Mouse (Mus musculus) gastrocnemius, postnatal 10 days (tissue): ENCODE measurements at regions not wholly inside any gene's neighbourhood (a gene's known extent, or its start where the extent isn't known, plus 50 kb on each side); places are given as distances from the start of the nearest gene placed in this dataset.

ENCODE experiments used
- DNase-seq: peaks from one replicate; pipeline ENCODE4 v3.0.0; 2021; ENCODE audit warnings: mixed read lengths

DNA sequence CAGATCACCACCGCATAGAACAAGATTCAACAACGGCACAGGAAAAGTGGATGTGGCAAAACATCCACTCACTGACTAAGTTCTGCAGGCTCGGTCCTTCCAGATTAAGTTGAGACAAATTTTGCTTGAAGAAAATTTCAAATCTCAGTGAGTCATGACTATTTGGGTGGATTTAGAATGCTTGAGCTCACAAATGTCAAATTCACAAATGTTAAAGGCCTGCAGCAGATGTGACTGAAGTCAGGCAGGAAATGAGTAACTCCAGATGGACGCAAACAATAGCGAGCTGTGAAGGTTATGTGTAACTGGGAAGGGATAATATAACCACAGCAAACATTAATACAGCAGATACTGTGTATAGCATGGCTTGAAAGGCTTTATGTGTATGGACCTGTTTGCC is 198.5 kb upstream of the Zbtb20 start:
- no peak for DNase-seq

DNA sequence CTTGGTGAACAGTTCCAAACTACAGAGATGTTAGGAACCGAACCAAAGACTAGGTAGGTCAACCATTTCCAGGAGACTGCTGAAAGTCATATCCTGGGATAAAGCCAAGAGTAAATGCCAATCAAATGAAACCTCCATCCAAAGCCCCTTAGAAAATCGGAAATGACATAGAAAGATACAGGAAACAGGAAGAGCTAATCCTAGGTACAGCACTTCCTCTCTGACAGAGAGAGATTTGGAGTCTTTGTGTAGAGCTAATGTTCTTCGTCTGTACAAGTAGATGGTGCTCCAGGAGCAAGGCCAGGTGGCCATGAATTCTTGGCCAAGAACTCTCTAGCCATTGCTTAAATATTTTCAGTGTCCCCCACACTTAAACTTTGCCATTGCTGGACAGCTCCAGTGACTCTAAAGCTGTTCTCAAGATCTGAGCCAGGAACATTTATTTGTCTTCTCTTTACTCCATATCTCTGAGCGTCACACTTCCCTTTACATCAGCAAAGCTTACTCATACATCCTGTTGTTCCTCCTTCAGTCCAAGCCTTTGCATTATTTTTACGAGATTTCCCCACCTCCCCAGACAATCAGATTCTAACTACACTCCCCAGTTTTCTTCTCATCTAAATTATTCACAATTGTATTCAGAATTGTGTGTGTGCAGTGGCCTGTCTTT is 199.1 kb upstream of the Zbtb20 start:
- DNase-seq = no peak

DNA sequence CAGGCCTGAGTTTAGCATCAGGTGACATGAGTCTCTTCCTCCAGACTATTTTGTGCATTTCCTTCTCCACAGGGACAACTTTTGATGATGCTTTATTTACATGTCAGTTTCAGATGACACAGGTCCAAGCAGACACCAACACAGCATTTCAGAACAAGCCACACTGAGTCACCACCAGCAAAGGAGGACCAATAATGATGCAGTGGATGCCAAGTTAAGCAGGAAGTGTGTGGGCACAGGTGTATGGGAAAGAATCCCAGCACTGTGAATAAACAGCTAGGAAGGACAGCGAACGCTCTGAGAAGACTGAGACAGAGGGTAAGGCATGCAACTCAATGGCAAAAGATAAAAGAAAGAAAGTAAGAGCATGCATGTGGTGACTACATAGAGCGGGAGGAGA is 200.7 kb upstream of the Zbtb20 start:
- DNase-seq = no peak

DNA sequence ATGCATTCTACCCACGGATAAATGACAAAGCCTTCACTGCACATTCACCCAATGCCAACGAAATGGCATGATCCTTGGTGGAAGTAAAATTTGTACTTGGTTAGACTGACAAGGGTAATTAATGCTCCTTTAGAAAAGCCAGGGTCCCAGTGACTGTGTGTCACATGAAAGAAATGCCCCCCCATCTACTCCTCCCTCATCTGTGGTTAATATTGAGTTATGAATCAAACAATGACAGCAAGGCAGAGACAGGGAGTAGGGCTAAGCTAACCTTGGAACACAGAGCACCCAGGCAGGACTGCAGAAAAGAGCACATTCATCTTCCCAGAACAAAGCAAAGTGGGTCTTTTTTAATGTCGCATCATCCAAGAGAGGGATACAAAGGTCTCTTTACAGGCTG is 209.1 kb upstream of the Zbtb20 start:
- no peak for DNase-seq

DNA sequence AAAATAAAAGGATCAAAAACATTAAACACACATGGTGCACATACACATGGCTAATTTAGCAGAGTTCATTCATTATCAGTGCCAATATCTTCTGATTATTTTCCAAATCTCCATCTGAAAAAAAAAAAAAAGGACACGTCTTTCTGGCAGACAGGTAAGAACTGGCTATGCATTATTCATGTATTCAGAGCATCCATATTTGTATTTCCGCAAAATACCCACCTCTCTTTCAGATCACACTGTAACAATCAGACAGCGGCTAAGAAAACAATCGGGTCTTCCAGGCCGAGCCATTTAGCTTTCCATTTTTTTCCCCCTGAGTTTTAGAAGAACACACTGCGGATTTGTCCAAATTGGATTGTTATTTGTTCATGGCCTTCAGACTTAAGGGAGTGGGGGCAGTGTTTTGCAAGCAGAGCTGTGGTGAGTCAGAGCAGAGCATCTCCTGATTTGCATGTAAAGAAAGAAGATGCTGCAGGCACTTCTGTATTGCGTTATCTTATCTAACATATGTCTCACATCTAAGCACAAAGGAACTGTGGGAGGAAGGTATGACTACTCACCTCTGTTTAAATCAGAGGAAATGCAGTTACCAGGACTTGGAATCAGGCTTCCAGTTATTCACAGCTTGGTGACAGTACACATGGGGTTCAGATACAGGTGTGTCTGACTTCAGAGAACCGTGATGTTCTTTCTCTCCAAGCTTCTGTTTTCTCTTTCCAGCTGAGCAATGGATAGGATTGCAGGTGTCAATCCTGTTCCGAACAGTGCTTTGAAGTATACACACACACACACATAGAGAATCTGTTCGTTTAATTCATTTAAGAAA is 223.6 kb upstream of the Zbtb20 start:
- no peak for DNase-seq

DNA sequence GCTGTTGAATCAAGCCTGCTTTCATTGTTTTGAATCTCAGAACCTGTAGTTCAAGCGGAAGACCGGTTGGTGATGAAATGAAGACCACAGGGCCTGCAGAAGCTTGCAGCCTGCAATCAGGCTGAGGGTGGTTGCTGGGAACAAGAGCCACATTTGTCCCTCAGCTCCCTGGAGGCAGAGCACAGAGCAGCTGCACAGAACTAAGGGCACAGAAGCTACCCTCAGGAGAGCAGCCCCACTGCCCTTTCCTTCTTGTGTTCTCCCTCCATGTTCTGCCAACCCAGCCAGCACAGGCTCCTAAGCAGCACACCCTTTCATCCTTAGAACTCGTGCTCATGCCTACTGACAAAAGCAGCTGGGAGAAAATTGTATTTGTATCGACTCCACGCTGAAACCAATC is 225.9 kb upstream of the Zbtb20 start:
- DNase-seq = no peak

DNA sequence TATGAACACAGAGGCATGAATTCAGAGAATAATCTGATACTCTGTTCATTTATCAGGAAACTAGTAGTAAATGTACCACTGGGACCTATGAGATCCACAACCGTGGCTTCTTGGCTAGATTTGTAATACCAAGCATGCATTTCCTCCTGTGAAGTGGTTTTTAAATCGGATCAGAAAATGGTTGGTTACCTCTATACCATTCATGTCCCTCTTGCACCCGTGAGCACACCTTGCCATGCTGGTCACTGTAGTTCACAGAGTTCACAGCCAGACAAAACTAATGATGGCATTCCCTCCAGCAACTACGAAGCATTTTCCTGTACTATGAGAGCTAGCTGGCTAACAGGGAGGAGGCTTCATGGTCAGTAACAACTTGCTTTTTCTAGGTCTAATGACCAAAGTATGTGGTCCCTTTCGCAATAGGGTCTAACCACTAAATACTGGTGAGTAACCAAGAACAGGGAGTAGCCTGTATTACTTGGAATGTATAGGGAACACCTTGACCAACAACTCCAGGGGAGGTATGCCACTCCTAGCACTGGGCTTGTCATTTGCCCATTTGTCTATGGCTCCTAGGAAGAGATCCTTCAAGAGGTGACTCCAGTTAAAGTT is 227.0 kb upstream of the Zbtb20 start:
- DNase-seq = no peak

DNA sequence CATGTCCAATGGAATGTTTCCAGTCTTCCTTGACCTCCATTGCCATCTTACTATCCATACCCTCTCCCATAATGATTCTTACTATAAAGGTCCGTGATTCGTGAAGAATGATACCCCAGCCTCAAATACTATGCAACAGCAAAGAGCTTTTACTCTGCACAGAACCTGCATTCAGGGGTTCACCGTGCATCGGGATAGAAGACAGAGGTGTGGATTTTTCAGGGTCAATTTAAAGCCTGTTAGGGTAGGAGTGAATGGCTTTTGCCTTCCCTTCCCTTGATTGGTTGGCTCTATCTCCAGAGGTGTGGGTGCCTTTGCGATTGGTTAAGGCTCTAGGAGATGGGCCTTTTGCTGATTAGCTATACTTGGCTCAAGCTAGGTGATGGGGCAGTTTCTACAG is 227.9 kb upstream of the Zbtb20 start:
- no peak for DNase-seq

DNA sequence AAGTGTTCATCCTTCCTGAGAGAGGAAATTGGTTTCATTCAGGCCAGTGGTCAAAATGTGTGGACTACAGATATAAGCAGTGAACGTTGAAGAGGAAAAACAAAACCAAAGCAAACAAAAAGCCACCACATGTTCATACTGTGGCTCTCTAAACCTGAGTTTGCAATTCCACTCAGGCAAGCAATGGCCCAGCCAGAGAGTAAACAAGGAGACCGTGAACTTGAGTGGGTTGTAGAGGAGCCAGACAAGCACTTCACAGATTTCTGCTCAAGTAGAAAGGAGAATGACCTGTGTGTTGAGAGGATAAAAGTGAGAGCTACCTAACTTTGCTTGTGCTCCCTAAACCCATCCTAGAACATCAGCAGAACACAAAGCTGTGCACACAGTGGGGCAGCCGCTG is 239.9 kb upstream of the Zbtb20 start:
- no peak for DNase-seq

DNA sequence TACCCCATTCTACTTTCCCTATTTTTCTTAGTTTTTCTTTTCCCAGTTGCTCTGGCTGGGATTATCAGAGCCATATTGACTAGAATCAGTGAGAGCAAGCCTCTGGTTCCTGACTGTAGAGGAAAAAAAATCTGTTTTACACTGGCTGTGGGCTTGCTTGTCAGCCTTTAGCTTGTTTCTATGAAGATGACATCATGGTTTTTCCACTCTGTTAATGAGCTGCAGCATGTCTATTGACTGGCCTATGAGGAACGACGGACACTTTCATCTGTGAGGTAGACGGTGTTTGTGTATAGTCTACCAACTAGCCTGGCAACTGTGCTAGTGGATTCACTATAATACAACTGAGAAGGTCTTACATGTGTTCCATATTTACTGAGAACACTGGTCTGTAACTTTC is 248.0 kb upstream of the Zbtb20 start:
- no peak for DNase-seq

DNA sequence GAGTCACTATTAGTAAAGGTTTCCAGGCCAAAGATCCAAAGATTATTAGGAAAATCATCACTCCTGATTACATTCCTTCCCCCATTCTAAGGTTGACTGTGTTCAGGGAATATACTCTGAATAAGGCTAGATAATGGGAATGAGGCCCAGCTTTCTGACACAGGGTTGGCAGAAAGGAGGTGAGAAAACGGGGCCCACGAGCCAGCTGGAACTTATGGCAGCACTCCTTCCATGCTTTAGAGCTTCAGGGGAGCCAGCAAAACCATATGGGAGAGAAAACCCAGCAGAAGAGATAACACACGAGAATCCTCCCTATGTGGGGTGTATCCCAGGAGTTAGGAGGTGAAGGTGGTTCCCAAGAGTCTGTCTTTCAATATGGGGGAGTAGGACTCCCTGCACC is 259.8 kb upstream of the Zbtb20 start:
- DNase-seq = no peak

DNA sequence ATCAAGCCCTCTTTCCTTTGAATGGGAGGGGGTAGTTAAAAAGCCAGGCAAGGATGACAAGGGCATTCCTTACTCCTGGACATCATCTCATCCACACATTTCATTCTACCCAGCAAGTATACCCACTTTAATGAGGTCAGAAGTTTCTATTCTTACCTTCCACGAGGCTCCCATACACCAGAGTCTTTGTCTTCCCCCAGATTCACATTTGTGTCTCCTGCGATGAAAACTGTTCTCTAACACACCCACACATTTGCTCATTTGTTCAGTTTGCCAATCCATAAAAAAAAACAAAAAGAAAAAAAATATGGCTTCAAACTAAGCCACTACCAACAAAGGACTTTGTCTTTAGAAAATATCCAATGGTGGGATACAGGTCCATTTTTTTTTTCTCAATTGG is 263.7 kb upstream of the Zbtb20 start:
- no peak for DNase-seq

DNA sequence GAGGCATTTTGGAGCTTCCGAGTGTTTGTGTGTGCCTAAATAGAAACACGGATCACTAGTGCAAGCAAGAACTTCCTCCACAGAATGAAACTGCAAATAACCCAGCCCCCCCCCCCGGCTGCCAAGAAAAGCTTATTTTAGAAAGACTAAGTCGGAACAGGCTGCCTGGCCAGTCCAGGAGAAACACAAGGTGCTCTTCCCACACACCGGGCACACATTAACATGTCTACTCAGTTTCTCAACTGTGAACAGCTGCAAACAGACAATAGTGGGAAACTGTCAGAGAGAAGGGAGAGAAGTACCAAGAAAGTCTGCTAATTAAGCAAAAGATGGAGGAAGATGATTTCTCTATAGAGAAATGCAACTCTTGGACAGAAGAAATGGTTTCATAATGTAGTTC is 267.3 kb upstream of the Zbtb20 start:
- no peak for DNase-seq

DNA sequence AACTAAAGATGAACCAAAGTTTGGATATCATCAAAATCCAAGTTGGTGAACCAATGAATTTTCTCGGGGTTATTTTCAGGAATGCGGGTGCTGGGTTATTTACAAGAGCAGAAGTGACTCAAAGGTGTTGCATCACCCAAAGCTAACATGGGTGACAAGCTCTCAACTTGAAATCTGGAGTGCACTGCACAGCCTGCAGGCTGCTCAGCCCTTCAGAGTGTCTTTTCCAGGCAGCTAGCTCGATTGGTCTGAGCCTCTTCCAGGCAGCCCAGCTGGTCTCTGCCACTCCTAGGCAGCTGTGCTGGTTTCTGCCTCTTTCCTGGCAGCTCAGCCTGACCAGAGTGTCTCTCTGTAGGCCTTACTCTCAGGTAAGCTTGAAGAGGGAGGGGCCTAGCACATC is 251.9 kb upstream of the Gap43 start:
- DNase-seq = no peak

DNA sequence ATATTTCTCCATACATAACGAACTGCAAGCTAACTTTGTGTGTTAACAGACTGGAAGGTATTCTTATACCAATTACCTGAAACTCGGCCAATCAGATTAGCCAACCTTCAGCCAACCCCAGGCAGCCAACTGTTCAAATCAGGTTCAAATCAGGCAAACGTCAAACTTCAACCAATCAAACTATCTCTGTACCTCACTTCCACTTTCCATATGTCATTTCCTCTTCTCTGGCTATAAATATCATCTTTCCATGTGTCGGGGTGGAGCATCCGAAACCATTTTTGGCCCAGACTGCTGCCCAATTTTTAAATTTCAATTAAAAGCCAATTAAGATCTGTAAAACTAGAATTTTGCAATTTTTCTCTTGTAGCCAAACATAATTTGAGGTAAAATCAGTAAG is 251.1 kb upstream of the Gap43 start:
- no peak for DNase-seq

DNA sequence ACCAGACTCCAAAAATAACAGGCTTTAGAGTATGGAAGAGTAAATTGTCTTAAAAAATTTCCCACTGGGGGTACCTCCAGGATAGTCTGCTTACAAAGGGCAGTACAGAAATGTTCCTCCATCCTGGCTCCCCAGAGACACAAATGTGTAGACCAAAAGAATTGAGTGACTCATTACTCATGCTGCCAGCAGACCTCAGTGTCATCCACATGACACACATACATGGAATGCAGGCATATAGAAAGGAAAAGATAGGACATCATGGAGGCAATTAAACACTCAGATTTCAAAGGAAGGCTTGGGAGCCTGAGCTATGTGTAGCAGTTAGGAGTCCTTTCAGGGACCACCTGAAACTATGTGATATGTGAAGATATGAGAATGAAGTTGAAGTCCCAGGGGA is 245.7 kb upstream of the Gap43 start:
- DNase-seq = no peak

DNA sequence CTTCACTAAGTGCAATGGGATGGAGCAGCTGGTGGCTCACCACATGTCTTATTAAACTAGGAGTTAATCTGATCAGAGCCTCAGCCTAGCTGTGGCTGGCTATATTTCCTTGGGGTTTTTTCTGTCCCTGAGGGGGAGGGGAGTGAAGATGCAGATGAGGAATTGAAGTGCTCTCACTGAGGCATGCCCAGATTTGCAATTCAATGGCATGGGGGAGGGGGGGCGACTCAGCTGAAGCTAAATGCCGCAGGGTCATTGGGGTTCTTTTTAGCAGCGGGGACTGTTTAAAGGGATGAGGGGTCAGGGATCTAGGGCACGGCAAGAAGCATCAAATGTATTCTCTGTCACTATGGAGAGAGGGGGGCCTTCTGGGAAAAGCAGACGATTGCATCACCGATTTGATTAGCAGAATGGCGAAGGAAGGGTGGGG is 235.1 kb upstream of the Gap43 start:
- DNase-seq = no peak

DNA sequence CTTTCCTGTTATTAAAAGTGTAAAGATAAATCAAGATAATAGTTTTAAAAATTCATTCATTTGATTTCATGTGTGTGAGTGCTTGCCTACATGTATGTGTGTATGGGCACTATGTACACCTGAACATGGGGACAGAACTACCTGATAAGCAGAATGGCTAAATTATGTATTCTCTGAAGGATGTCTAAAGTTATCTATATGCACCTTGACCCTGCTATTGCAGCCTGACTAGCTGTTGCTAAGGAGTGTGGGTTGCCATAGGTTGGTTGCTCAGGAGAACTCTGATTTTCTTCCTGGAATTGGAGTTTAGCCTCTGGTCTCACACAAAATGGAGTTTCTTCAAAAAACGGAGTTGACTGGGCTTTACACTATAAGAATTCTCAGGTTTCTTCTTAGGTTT is 234.5 kb upstream of the Gap43 start:
- no peak for DNase-seq

DNA sequence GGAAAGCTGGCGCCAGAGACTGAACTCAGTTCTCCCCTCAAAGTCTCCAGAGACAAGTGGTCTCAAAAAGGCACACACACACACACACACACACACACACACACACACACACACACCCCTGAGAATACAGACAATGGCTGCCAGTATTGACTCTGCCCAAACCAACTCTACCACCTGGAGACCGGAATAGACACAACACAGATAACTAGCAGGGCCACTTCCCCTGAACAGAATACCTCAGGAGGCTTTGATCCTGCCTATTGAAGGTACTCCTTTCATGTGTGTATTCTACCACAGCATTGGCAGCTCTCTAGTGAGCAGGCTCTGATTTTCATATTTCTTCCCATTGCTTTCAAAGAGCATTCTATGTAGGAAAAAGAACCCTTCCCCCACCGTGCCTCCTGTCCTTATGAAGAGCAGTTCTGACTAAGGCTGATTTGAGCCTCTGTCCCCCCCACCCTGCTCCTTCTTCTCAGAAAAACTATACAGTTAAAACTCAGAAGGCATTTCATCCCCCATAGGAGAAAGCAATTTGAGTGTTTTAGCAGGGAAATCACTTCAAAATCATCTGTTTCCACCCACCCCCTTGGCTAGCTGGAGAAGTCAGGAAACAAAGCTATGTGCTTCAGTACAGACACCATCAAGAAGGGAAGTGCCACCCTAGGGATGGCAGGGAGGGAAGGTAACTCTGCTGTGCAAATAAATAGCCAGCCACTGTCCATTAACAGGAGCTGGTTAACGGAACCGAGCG is 230.0 kb upstream of the Gap43 start:
- no peak for DNase-seq

DNA sequence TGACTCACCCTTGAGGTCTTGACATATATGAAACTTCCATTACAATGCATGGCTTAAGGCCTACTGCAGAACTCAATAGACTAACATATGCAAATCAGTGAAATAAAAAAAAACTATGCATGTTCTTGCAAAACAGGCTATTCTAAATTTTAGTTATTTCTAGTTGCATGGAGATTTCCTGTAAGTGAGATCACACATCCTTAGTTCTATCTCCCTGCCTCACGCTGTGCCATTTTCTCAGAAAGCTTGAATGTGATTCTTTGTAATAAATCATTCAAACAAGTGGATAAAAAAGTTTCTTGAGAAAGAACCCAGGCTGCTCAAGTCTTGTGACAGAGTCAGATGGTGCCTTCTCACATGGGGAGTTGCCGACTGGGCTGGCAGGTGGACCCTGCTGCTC is 228.9 kb upstream of the Gap43 start:
- no peak for DNase-seq

DNA sequence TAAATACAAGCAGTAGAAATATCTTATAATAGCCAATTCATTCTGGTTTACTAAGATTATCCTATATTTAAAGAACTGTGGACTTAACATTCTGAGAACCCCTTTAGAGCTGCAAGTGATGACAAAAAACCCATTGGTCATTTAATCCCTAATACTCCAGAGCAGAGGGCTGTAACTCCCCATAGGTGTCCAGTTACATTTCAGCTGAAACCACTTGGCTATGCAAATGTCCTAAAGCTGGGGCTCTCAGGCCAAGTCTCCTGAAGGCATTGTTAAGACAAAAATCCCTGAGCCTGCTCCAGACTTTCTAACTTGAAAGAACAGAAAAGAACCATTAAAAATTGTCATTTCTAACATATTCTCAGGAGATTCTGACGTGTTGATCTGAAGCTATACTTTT is 209.1 kb upstream of the Gap43 start:
- DNase-seq = no peak

DNA sequence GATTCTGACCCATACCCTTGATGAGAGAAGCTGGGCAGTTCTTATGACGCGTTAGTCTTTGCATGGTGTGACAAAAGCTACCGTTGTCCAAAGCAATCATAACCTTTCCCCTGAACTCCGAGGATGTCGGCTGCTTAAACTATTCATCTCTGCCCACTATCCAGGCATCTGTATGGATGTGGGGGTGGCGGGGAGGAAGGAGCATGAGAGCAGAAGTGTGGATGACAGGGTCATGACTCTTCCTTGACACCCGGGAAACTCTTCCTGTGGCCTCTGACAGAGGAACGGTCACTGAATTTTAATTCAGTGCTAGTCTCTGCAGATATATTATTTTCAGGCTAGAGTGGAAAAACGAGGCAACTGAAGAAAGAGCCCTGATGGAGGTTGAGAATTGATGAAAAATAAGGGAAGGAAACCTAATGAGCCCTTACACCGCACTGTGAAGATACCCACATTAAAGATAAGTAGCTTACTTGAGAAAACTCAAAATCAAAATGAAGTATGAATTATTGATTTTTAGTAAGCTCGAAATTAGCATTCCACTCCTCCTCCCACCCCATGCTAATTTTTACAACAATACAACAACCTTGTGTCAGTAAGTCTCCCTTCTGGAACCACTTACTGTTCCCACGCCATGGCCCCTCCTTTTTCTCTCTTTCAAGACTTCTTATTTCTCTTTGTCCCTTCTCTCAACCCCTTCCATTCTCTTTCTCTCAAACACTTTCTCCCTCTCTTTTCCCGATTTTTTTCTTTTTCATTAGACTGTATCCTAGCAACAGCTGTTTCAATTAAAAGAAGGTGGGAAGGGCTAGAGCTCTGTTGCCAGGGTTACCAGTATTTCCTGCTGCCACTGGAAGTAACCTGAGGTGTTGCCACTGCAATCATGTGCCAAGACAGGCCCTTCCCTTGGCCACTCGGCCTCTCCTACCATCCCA is 206.0 kb upstream of the Gap43 start:
- DNase-seq = no peak
